Mouse (Mus musculus) embryonic facial prominence, embryonic 15.5 days (tissue): Measurements from ENCODE around the gene Mitd1. TPM values are rescaled to one million over a fixed set of nuclear protein-coding genes. Genes with fewer than 3 reads are reported as not detected.

Source experiments
- ATAC-seq: fragments of 200-750 bp; cut with Nextera tagmentation; 2 replicates; pipeline ENCODE4 v1.8.0; 2017; ENCODE audit warnings: low read depth, moderate TSS enrichment; ENCODE audit not compliant: insufficient number of reproducible peaks, low FRiP score, low TSS enrichment
- H3K27ac ChIP-seq: fragments of 300-500 bp; sonication (generic); replicated peaks from 2 replicates; pipeline ENCODE4 v1.5.1; 2015; ENCODE audit warnings: mild to moderate bottlenecking, inconsistent platforms
- H3K27me3 ChIP-seq: fragments of 300-500 bp; sonication (generic); 2 replicates; pipeline ENCODE4 v1.6.1; 2015; ENCODE audit warnings: inconsistent platforms
- H3K36me3 ChIP-seq: fragments of 300-500 bp; sonication (generic); 2 replicates; pipeline ENCODE4 v1.6.1; 2015; ENCODE audit warnings: mild to moderate bottlenecking, inconsistent platforms
- H3K4me1 ChIP-seq: fragments of 300-500 bp; sonication (generic); 2 replicates; pipeline ENCODE4 v1.6.1; 2015; ENCODE audit warnings: inconsistent platforms
- H3K4me2 ChIP-seq: fragments of 300-500 bp; sonication (generic); replicated peaks from 2 replicates; pipeline ENCODE4 v1.6.1; 2015; ENCODE audit warnings: mild to moderate bottlenecking, inconsistent platforms
- H3K4me3 ChIP-seq: fragments of 300-500 bp; sonication (generic); replicated peaks from 2 replicates; pipeline ENCODE4 v1.5.1; 2015; ENCODE audit warnings: mild to moderate bottlenecking, inconsistent platforms
- H3K9ac ChIP-seq: fragments of 300-500 bp; sonication (generic); 2 replicates; pipeline ENCODE4 v1.6.1; 2015; ENCODE audit warnings: inconsistent platforms
- H3K9me3 ChIP-seq: fragments of 300-500 bp; sonication (generic); replicated peaks from 2 replicates; pipeline ENCODE4 v1.6.1; 2016; ENCODE audit warnings: inconsistent platforms
- WGBS: fragments of 180-500 bp; shearing (Covaris S2); methylation state at CpG from one replicate; pipeline ENCODE4 v1.1.7; 2015; 5-methylcytosine and 5-hydroxymethylcytosine counted together
- polyA plus RNA-seq: library from polyadenylated mRNA; unstranded; fragments of >200 nt; fragmentation: Nextera tagmentation; extraction: Ambion mirVana; gene quantifications from 2 replicates; pipeline ENCODE4 v1.2.1, GENCODE M21; 2015

Mitd1 gene
- polyA plus RNA-seq, 1 experiment from 2014 or later, result 23.8 TPM

DNA sequence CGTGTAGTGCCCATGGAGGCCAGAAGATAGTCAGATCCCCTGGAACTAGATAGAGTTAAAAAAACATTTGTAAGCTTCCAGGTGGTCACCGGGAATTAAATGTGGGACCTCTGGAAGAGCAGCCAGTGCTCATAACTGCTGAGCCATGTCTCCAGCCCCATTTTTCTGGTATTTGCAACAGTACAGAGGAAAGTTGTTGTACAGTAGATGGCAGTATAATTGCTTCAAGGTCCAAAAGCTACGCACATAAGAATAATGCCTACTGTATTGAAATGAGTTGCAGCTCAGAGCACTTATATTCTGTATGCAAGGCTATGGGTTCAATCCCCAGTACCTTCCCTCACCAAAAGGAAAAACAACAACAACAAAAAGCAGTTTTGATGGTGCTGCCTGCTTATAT lies 1.2 kb upstream of the Mitd1 start:
- Histone ChIP-seq H3K4me2 (peak overlapping the region; percentile 71), H3K4me1 (peaks cover 17% of the 10 kb centered on the region), H3K9me3 (no peaks in the 10 kb centered on the region), H3K27ac (no peak overlapping the region), H3K27me3 (no peaks in the 10 kb centered on the region), H3K4me3 (peak overlapping the region; percentile 78), H3K9ac (no peak overlapping the region), H3K36me3 (peaks cover 22% of the 10 kb centered on the region)
- 52% methylated on average over 3 of the region's 3 CpGs for WGBS
- no peak for ATAC-seq

DNA sequence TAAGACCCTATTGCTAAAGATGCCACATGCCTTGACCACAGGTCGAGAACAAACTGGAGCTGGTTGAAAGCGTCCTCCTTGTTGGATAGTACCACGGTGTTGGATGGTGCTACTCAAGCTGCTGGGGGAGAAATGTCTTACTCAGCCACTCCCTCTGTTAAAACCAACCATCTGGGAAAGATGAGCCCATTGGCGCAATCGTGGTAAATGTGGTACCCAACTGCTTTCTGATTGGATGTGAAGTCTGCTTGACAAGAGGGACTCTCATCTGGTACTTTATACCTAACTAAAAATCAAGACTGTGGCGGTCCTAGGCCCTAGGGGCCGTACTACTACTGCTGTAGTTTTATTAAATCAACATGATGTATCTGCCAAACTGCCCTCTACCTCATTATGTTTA lies 1.0 kb downstream of the Mitd1 start:
- no peak for ATAC-seq
- H3K4me2 ChIP-seq, result peak overlapping the region; percentile 71
- H3K27me3 ChIP-seq, result no peaks in the 10 kb centered on the region
- peak overlapping the region; percentile 53; the same call in 1 of the 2 replicates for H3K9ac ChIP-seq
- H3K4me1 ChIP-seq, result peaks cover 17% of the 10 kb centered on the region
- peak overlapping the region; percentile 78 for H3K4me3 ChIP-seq
- 0 out of 2 replicates have a peak overlapping the region, but pooled peaks have one; percentile 89 for H3K27ac ChIP-seq
- WGBS, result 82% methylated on average over 7 of the region's 7 CpGs
- peaks cover 11% of the 10 kb centered on the region for H3K36me3 ChIP-seq
- no peaks in the 10 kb centered on the region for H3K9me3 ChIP-seq

DNA sequence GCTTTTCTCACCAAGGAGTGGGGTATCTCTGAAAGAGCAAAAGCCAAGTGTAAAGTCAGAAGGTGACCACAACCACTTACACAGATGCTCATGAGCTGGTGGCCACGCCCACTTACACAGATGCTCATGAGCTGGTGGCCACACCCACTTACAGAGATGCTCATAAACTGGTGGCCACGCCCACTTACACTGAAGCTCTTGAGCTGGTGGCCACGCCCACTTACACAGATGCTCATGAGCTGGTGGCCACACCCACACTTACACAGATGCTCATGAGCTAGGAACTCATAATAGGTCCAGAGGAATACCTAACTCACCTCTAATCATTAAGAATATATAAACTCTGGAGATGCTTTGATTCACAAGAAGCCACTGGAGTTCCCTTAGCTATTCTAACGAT lies 5.8 kb downstream of the Mitd1 start:
- H3K36me3 ChIP-seq, result peaks cover 36% of the 10 kb centered on the region
- no peaks in the 10 kb centered on the region for H3K27me3 ChIP-seq

DNA sequence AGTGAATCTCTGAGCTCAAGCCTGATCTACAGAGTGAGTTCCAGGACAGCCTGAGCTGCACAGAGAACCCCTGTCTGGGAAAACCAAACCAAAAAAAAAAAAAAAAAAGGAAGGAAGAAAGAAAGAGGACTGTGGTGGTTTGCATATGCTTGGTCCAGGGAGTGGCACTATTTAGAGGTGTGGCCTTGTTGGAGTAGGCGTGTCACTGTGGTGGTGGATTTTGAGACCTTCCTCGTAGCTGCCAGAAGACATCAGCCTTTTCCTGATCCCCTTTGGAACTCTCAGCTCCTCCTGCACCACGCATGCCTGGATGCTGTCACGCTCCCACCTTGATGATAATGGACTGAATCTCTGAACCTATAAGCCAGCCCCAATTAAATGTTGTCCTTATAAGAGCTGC lies 6.8 kb downstream of the Mitd1 start:
- ATAC-seq, result no peak
- Histone ChIP-seq H3K4me1 (no peaks in the 10 kb centered on the region), H3K4me3 (no peak overlapping the region), H3K9me3 (no peaks in the 10 kb centered on the region), H3K4me2 (no peak overlapping the region), H3K27me3 (no peaks in the 10 kb centered on the region), H3K27ac (no peak overlapping the region), H3K36me3 (peaks cover 45% of the 10 kb centered on the region), H3K9ac (no peak overlapping the region)
- WGBS, result 82% methylated on average over 4 of the region's 4 CpGs

More for the DNA sequence above, 5.8 kb downstream of the Mitd1 start:
- peaks cover 5% of the 10 kb centered on the region for H3K4me1 ChIP-seq
- no peak overlapping the region for H3K4me2 ChIP-seq
- H3K9me3 ChIP-seq, result no peaks in the 10 kb centered on the region
- no peak overlapping the region for H3K27ac ChIP-seq
- no peak overlapping the region for H3K9ac ChIP-seq
- H3K4me3 ChIP-seq, result no peak overlapping the region
- 74% methylated on average over 4 of the region's 4 CpGs for WGBS
- no peak for ATAC-seq

DNA sequence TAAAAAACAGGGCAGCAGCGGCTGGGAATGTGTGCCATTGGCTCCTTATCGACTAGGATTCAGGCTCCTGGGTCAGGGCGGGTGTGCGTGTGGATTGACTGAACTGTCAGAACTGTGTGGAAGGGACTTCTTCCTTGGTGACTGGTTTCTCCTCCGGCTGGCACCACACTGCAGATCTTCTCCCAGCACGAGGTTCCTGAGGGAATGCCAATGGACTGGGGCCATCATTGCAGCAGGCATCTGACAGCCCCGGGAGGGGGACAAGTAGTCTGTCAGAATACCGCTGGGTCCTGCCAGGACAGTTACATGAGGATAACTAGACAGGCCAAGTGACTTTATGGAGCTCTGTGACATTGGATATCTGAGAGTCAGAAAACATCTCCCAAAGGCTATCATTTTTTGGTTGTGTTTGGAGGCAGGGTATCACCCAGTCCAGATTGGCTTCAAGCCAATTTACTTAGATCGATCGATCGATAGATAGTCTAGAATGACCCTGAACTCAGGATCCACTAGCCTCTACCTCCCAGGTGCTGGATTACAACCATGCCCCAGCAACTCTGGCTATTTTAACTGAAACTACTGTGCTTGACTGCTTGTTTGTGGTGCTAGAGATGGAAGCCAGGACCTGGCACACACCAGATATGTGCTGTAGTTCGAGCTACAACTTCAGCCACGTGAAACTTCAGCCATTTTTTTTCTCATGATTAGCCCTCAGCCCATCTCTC lies 12.3 kb downstream of the Mitd1 start:
- Histone ChIP-seq H3K4me1 (peaks cover under 1% of the 10 kb centered on the region; the same call in 1 of the 2 replicates), H3K36me3 (peaks cover 64% of the 10 kb centered on the region), H3K9ac (no peak overlapping the region), H3K27ac (no peak overlapping the region), H3K4me3 (no peak overlapping the region), H3K27me3 (no peaks in the 10 kb centered on the region), H3K9me3 (no peaks in the 10 kb centered on the region), H3K4me2 (no peak overlapping the region)
- no peak for ATAC-seq
- WGBS, result 94% methylated on average over 13 of the region's 13 CpGs

DNA sequence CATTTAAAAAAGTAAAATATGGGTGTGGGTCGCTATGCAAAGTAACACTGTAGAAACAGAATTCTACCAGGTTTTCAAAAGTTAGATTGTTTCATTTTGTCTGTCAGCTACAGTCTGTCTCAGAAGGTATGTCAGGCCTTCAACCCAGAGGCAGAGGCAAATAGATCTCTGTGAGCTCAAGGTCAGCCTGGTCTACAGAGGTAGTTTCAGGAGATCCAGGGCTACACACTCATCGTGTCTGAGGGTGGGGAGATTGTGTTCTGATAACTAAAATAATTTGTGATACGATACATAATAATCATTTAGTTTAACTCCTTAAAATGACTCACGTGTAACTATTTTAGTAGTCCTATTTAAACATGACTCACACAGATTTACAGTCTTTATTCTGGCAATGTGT lies 17.1 kb downstream of the Mitd1 start:
- Histone ChIP-seq H3K9ac (no peak overlapping the region), H3K27me3 (no peaks in the 10 kb centered on the region), H3K36me3 (peaks cover 34% of the 10 kb centered on the region), H3K4me2 (peak overlapping the region; percentile 72; the same call in 1 of the 2 replicates), H3K27ac (no peak overlapping the region), H3K4me3 (peak overlapping the region; percentile 62; the same call in 1 of the 2 replicates), H3K9me3 (no peaks in the 10 kb centered on the region), H3K4me1 (peaks cover 10% of the 10 kb centered on the region)
- no peak for ATAC-seq
- 90% methylated on average over 4 of the region's 4 CpGs for WGBS

DNA sequence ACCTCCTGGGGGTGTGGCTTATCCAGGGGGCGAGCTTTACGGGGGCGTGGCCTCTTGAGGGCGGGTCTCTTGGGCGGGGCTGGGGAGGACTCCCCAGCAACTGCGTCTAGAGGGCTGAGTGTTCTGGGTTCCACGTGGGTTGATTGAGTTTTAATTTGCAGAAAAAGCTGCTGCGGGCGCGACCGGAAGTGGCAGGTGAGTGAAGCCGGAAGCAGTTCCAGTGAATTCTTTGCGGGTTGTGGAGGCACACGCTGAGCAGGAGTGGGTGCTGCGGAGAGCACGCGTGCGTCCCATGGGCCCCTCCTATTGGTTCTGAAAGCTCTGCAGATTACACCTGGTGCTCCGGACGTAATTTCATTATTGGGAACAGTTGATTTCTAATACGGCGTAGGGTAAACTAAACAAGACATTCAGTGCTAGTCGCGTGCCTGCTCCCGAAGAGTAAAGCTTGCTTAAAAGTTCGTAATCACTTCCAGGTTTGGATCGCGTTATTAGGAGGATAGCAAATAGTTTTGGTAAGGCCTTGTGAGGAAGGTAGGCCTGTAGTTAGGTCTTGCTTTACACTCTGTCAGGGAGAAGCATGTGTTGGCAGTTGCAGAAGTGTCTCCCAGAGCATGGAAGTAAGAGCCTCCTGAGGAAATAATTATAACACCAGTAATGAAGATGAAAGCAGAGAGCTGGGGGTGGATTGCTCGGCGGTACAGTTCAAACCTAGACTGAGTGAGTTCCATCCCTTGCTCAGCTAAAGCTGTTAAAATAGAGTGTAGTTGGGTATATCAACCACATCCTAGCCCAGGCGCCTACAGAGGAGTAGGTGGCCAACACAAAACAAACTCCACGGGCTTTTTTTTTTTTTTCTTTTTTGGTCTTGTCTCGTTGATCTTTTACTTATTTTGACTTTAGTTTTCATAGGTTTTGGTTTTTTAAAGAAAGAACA lies 17.8 kb downstream of the Mitd1 start:
- 5% methylated on average over 33 of the region's 33 CpGs for WGBS
- Histone ChIP-seq H3K4me1 (peaks cover 10% of the 10 kb centered on the region), H3K27ac (peak overlapping the region; percentile 76), H3K9ac (no peak overlapping the region; the same call in 1 of the 2 replicates), H3K27me3 (no peaks in the 10 kb centered on the region), H3K4me2 (peak overlapping the region; percentile 72), H3K9me3 (no peaks in the 10 kb centered on the region), H3K36me3 (peaks cover 27% of the 10 kb centered on the region), H3K4me3 (peak overlapping the region; percentile 62)
- peak; percentile 90 for ATAC-seq

DNA sequence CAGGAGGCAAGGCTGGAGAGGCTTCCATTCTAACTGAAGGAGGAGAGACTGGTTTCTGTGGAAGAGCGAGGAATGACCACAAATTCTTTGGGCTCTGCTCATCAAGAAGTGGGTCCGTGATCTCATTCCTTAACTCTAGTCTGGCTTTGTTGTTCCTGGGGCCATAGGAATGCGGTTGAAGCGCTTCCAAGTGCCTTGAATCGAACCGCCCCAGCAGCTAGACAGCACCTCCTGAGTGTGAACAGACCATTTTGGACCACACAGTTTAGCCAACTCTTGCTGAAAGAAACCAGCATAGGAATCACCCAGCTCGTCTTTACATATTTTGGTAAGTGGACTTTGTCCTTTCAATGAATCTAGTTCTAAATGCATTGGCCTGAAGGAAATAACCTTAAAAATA lies 18.5 kb downstream of the Mitd1 start, which contains the start of gene Lipt1:
Gene Lipt1 (plus strand): TSS at position 35 of the 400 bp plus-strand sequence.
- Histone ChIP-seq H3K27me3 (no peaks in the 10 kb centered on the region), H3K27ac (peak within 1 kb of the TSS; percentile 76), H3K4me2 (peak within 1 kb of the TSS; percentile 72), H3K9ac (no peak within 1 kb of the TSS; the same call in 1 of the 2 replicates), H3K9me3 (no peaks in the 10 kb centered on the region), H3K36me3 (peaks cover 20% of the 10 kb centered on the region), H3K4me3 (peak within 1 kb of the TSS; percentile 62), H3K4me1 (peaks cover 10% of the 10 kb centered on the region)
- ATAC-seq, result no peak
- WGBS, result 10% methylated on average over 7 of the region's 7 CpGs

DNA sequence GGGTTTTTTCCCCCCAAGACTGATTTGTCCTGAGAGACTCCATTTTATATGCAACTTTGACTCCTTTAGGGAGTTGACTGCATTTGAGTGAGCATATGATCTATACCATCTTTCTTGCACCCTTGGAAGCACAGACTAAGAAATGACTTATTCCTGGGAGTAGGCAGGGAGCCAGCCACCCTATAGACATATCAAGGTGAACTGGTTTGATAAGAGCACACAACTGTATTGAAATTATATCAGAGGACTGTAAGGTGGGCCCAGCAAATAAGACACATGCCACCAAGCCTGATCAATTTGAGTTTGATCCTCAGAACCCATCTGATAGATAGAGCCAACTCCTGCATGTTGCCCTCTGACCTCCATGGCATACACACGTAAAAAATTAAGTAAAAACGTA lies 20.8 kb downstream of the Mitd1 start:
- Histone ChIP-seq H3K4me3 (no peak overlapping the region), H3K4me2 (no peak overlapping the region), H3K27me3 (no peaks in the 10 kb centered on the region), H3K4me1 (peaks cover 17% of the 10 kb centered on the region), H3K27ac (no peak overlapping the region), H3K9me3 (no peaks in the 10 kb centered on the region), H3K36me3 (no peaks in the 10 kb centered on the region), H3K9ac (no peak overlapping the region)
- 47% methylated on average over 2 of the region's 2 CpGs for WGBS
- no peak for ATAC-seq

DNA sequence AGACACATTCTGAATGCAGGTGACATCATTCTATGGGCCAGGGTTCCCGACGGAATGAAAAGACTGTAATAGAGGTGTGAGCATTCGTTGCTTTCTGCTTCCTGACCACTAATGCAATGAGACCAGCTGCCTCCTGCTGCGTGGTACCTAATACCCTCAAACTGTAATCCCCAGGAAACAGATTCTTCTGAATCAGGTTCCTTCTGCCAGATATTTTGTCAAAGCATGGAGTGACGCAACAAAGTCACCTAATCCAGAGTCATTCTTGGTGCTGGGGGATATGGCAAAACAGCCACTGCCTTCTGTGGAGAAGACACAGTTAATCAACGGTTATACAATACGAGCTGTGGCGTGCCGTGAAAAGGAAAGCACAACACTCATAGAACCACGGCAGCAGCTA lies 21.6 kb downstream of the Mitd1 start:
- H3K36me3 ChIP-seq, result no peaks in the 10 kb centered on the region
- H3K9me3 ChIP-seq, result no peaks in the 10 kb centered on the region
- peaks cover 17% of the 10 kb centered on the region for H3K4me1 ChIP-seq
- WGBS, result 52% methylated on average over 10 of the region's 10 CpGs
- no peak overlapping the region for H3K9ac ChIP-seq
- no peak overlapping the region for H3K4me3 ChIP-seq
- H3K4me2 ChIP-seq, result no peak overlapping the region
- no peak for ATAC-seq
- H3K27me3 ChIP-seq, result no peaks in the 10 kb centered on the region
- H3K27ac ChIP-seq, result no peak overlapping the region

DNA sequence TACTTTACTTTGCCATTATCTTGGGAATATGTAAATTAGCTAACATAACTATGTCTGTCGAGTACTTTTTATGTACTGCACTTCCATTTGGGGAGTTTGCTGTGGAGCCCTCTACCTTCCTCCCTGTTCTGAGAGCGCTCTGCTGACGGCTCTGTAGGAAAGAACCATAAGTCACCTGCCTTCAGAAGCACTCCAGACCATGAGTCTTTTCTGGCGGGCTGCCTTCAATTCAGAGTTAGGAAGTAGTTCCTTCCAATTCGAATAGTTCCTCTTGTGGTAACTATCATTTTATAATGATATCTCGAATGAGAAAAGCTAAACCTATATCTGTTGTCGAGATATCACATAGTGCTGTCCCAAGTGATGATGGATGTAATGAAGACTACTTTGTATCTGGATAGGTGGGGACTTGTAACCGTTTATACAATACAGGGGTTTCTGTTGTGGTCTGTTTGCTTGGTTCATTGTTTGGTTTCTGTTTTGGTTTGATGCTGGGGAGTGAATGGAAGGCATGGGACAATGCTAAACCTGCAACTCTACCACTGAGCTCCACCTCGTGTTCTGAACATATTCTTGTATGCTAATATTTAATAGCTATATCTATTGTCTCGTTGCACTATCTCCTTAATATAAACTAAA lies 22.4 kb downstream of the Mitd1 start:
- Histone ChIP-seq H3K4me1 (peaks cover 16% of the 10 kb centered on the region), H3K9ac (no peak overlapping the region), H3K27me3 (no peaks in the 10 kb centered on the region), H3K9me3 (no peaks in the 10 kb centered on the region), H3K27ac (no peak overlapping the region), H3K36me3 (no peaks in the 10 kb centered on the region), H3K4me3 (no peak overlapping the region), H3K4me2 (no peak overlapping the region)
- 70% methylated on average over 10 of the region's 10 CpGs for WGBS
- no peak for ATAC-seq
